Mouse (Mus musculus) layer of hippocampus, adult 2 months (tissue): ENCODE measurements at regions not wholly inside any gene's neighbourhood (a gene's known extent, or its start where the extent isn't known, plus 50 kb on each side); places are given as distances from the start of the nearest gene placed in this dataset.
A peak's percentile ranks its signal among the peaks of the same experiment; 100 is the strongest.

ENCODE experiments used
- DNase-seq, 2 experiments: peaks; one replicate each; pipeline ENCODE4 v3.0.0; 2022; ENCODE audit warnings: low spot score in 2 of 2
- H3K27ac ChIP-seq: fragments of 200-600 bp; 2 replicates; pipeline ENCODE4 v1.8.1; 2022
- H3K4me3 ChIP-seq: fragments of 200-600 bp; 2 replicates; pipeline ENCODE4 v1.8.1; 2022; ENCODE audit warnings: mild to moderate bottlenecking
- CTCF ChIP-seq: fragments of 200-600 bp; conservative IDR thresholded peaks from 2 replicates; pipeline ENCODE4 v1.8.1; 2022; ENCODE audit warnings: antibody characterized with exemption, mild to moderate bottlenecking, moderate library complexity

- H3K4me3 ChIP-seq, result no peak overlapping the region; the same call in 1 of the 2 replicates
- peak overlapping the region; percentile 80 for H3K27ac ChIP-seq
- peak; percentile 46 to 53 for DNase-seq
- no peak for TF ChIP-seq CTCF
Observed at GRCm38 (mm10) chr16:31592014-31592871, 71.0 kb upstream of the Dlg1 start.

- peak overlapping the region; percentile 80 for H3K27ac ChIP-seq
- no peak for TF ChIP-seq CTCF
- peak; percentile 26 to 40 for DNase-seq
- H3K4me3 ChIP-seq, result no peak overlapping the region
Observed at GRCm38 (mm10) chr16:31592973-31593683, 70.1 kb upstream of the Dlg1 start.

GRCm38 (mm10) chr16:31597965-31598364 is 65.3 kb upstream of the Dlg1 start:
- DNase-seq, result no peak
- Histone ChIP-seq H3K27ac (0 out of 2 replicates have a peak overlapping the region, but pooled peaks have one; percentile 36), H3K4me3 (no peak overlapping the region)
- no peak for TF ChIP-seq CTCF

- 0 out of 2 replicates have a peak overlapping the region, but pooled peaks have one; percentile 36 for H3K27ac ChIP-seq
- no peak for DNase-seq
- no peak overlapping the region for H3K4me3 ChIP-seq
- no peak for TF ChIP-seq CTCF
Observed at GRCm38 (mm10) chr16:31598409-31598988, 64.7 kb upstream of the Dlg1 start.

- DNase-seq, result no peak
- no peak for TF ChIP-seq CTCF
- H3K4me3 ChIP-seq, result no peak overlapping the region
- no peak overlapping the region for H3K27ac ChIP-seq
Observed at GRCm38 (mm10) chr16:31598989-31599421, 64.2 kb upstream of the Dlg1 start.

GRCm38 (mm10) chr16:31601278-31601677 is 62.0 kb upstream of the Dlg1 start:
- Histone ChIP-seq H3K4me3 (no peak overlapping the region), H3K27ac (no peak overlapping the region)
- TF ChIP-seq CTCF, result no peak
- no peak for DNase-seq

GRCm38 (mm10) chr16:31603185-31603584 is 60.1 kb upstream of the Dlg1 start:
- no peak for DNase-seq
- no peak for TF ChIP-seq CTCF
- Histone ChIP-seq H3K4me3 (no peak overlapping the region), H3K27ac (no peak overlapping the region)

GRCm38 (mm10) chr16:31606389-31607177 is 56.7 kb upstream of the Dlg1 start:
- DNase-seq, result no peak
- Histone ChIP-seq H3K4me3 (no peak overlapping the region), H3K27ac (no peak overlapping the region)
- no peak for TF ChIP-seq CTCF

GRCm38 (mm10) chr16:31608964-31609363 is 54.3 kb upstream of the Dlg1 start:
- Histone ChIP-seq H3K4me3 (no peak overlapping the region), H3K27ac (no peak overlapping the region)
- TF ChIP-seq CTCF, result no peak
- no peak for DNase-seq

- Histone ChIP-seq H3K4me3 (no peak overlapping the region), H3K27ac (no peak overlapping the region)
- DNase-seq, result no peak
- TF ChIP-seq CTCF, result no peak
Observed at GRCm38 (mm10) chr16:31609394-31610172, 53.7 kb upstream of the Dlg1 start.
